Mouse (Mus musculus): ENCODE results near the gene Cd47. TPM values are rescaled to one million over a fixed set of nuclear protein-coding genes. Genes with fewer than 3 reads are reported as not detected.

The Cd47 gene
- polyA plus RNA-seq, 1 experiment from 2014 or later, result 80.5 TPM

- Histone ChIP-seq H3K4me3 (no peak overlapping the region), H3K36me3 (no peaks in the 10 kb centered on the region), H3K9ac (no peak overlapping the region), H3K9me3 (no peaks in the 10 kb centered on the region), H3K4me2 (replicated peaks) (no peak overlapping the region), H3K27me3 (replicated peaks) (no peaks in the 10 kb centered on the region), H3K4me1 (peaks cover 5% of the 10 kb centered on the region; the same call in 1 of the 2 replicates), H3K27ac (no peak overlapping the region)
- 66% methylated on average over 11 of the region's 11 CpGs for whole genome bisulfite sequencing
- no peak for ATAC-seq (ENCODE audit: low FRiP score, low read depth)
Measured at GRCm38 (mm10) chr16:49937218-49938165, 137.2 kb downstream of the Cd47 start.

- WGBS, result 79% methylated on average over 7 of the region's 7 CpGs
- ATAC-seq (ENCODE audit: low FRiP score, low read depth), result no peak
- no peaks in the 10 kb centered on the region for H3K36me3 ChIP-seq
Measured at GRCm38 (mm10) chr16:49938483-49939301, 138.4 kb downstream of the Cd47 start.

GRCm38 (mm10) chr16:49939376-49939775 is 139.0 kb downstream of the Cd47 start:
- H3K9ac ChIP-seq, result no peak overlapping the region
- no peak overlapping the region for H3K4me3 ChIP-seq
- 93% methylated on average over 2 of the region's 2 CpGs for WGBS
- no peak overlapping the region for H3K4me2 ChIP-seq (replicated peaks)
- H3K4me1 ChIP-seq, result peaks cover 5% of the 10 kb centered on the region; the same call in 1 of the 2 replicates
- no peaks in the 10 kb centered on the region for H3K36me3 ChIP-seq
- H3K9me3 ChIP-seq, result no peaks in the 10 kb centered on the region
- no peak overlapping the region for H3K27ac ChIP-seq
- no peaks in the 10 kb centered on the region for H3K27me3 ChIP-seq (replicated peaks)
- ATAC-seq (ENCODE audit: low FRiP score, low read depth), result no peak

More at GRCm38 (mm10) chr16:49938483-49939301, 138.4 kb downstream of the Cd47 start:
- peaks cover 5% of the 10 kb centered on the region; the same call in 1 of the 2 replicates for H3K4me1 ChIP-seq
- no peak overlapping the region for H3K4me2 ChIP-seq (replicated peaks)
- no peak overlapping the region for H3K27ac ChIP-seq
- H3K9ac ChIP-seq, result no peak overlapping the region
- H3K27me3 ChIP-seq (replicated peaks), result no peaks in the 10 kb centered on the region
- no peak overlapping the region for H3K4me3 ChIP-seq
- no peaks in the 10 kb centered on the region for H3K9me3 ChIP-seq

- ATAC-seq (ENCODE audit: low FRiP score, low read depth), result no peak
- Histone ChIP-seq H3K4me2 (replicated peaks) (no peak overlapping the region), H3K27me3 (replicated peaks) (no peaks in the 10 kb centered on the region), H3K4me3 (no peak overlapping the region), H3K4me1 (peaks cover 5% of the 10 kb centered on the region; the same call in 1 of the 2 replicates), H3K9me3 (no peaks in the 10 kb centered on the region), H3K9ac (no peak overlapping the region), H3K36me3 (no peaks in the 10 kb centered on the region), H3K27ac (no peak overlapping the region)
Measured at GRCm38 (mm10) chr16:49940473-49940872, 140.1 kb downstream of the Cd47 start.

DNA sequence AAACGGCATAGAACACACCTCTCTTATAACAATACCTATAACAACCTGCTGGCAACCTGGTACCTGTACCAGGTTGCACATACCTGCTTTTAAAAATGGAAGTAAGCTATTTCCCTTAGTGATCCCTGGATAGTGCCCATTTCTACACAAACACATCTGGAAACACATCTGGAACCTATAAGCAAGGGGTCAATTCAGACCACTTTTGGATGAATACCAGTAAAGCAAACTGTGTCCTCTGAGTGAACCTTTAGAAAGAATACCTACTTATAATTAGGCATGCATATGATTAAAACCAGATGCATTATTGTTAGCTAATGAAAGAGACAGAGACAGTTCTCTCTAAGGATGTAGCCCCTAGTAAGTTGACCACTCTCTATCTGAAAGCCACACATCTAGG is 140.7 kb downstream of the Cd47 start:
- 90% methylated on average over 1 of the region's 1 CpGs for WGBS
- peaks cover 5% of the 10 kb centered on the region; the same call in 1 of the 2 replicates for H3K4me1 ChIP-seq

GRCm38 (mm10) chr16:49943726-49944125 is 143.4 kb downstream of the Cd47 start:
- 82% methylated on average over 1 of the region's 1 CpGs for WGBS

More for the DNA sequence above, 140.7 kb downstream of the Cd47 start:
- ATAC-seq (ENCODE audit: low FRiP score, low read depth), result no peak
- H3K4me3 ChIP-seq, result no peak overlapping the region
- H3K9ac ChIP-seq, result no peak overlapping the region
- no peak overlapping the region for H3K4me2 ChIP-seq (replicated peaks)
- H3K27ac ChIP-seq, result no peak overlapping the region
- no peaks in the 10 kb centered on the region for H3K27me3 ChIP-seq (replicated peaks)
- no peaks in the 10 kb centered on the region for H3K36me3 ChIP-seq
- no peaks in the 10 kb centered on the region for H3K9me3 ChIP-seq

DNA sequence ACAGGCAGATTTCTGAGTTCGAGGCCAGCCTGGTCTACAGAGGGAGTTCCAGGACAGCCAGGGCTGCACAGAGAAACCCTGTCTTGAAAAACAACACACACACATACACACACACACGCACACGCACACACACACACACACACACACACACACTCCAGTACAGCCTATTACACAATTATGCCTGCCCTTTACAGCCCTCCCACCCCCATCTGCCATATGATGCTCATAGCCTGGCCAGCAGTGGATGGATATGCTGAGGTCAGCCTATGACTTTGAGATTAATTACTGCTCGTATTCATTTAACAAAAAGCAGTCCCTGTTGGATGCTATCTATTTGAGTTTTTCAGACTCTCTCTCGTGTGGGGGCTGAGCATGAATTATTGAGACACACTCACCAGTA is 144.8 kb downstream of the Cd47 start:
- H3K4me2 ChIP-seq (replicated peaks), result no peak overlapping the region
- 78% methylated on average over 5 of the region's 5 CpGs for WGBS
- H3K9me3 ChIP-seq, result no peaks in the 10 kb centered on the region
- no peak overlapping the region for H3K4me3 ChIP-seq
- H3K36me3 ChIP-seq, result no peaks in the 10 kb centered on the region
- H3K27ac ChIP-seq, result no peak overlapping the region
- no peak for ATAC-seq (ENCODE audit: low FRiP score, low read depth)
- H3K27me3 ChIP-seq (replicated peaks), result no peaks in the 10 kb centered on the region
- no peak overlapping the region for H3K9ac ChIP-seq
- H3K4me1 ChIP-seq, result no peaks in the 10 kb centered on the region

More at GRCm38 (mm10) chr16:49943726-49944125, 143.4 kb downstream of the Cd47 start:
- no peak for ATAC-seq (ENCODE audit: low FRiP score, low read depth)
- Histone ChIP-seq H3K4me3 (no peak overlapping the region), H3K9me3 (no peaks in the 10 kb centered on the region), H3K27ac (no peak overlapping the region), H3K4me1 (no peaks in the 10 kb centered on the region), H3K27me3 (replicated peaks) (no peaks in the 10 kb centered on the region), H3K9ac (no peak overlapping the region), H3K4me2 (replicated peaks) (no peak overlapping the region), H3K36me3 (no peaks in the 10 kb centered on the region)

DNA sequence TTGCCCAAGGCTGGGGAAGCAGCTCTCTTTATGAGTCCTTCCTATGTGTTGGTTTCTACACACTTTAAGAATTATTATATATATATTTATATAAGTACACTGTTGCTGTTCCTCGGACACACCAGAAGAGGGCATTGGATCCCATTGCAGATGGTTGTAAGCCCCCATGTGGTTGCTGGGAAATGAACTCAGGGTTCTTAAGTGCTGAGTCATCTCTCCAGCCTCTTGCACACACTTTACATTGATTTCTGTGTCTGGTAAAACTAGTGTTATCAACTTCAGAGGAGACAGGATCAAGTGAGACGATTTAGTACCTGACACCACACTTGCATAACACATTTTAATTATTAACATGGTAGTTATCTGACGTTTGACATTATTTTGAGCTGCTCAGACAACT is 146.7 kb downstream of the Cd47 start:
- H3K27ac ChIP-seq, result no peak overlapping the region
- WGBS, result 89% methylated on average over 3 of the region's 3 CpGs
- H3K27me3 ChIP-seq (replicated peaks), result no peaks in the 10 kb centered on the region
- no peak for ATAC-seq (ENCODE audit: low FRiP score, low read depth)
- no peaks in the 10 kb centered on the region for H3K36me3 ChIP-seq
- H3K9me3 ChIP-seq, result no peaks in the 10 kb centered on the region
- H3K4me3 ChIP-seq, result no peak overlapping the region
- H3K9ac ChIP-seq, result no peak overlapping the region
- no peak overlapping the region for H3K4me2 ChIP-seq (replicated peaks)
- H3K4me1 ChIP-seq, result peaks cover 3% of the 10 kb centered on the region; the same call in 1 of the 2 replicates

- Histone ChIP-seq H3K9ac (no peak overlapping the region), H3K4me1 (peaks cover 7% of the 10 kb centered on the region; the same call in 1 of the 2 replicates), H3K9me3 (no peaks in the 10 kb centered on the region), H3K36me3 (no peaks in the 10 kb centered on the region), H3K27ac (no peak overlapping the region), H3K4me3 (no peak overlapping the region), H3K27me3 (replicated peaks) (no peaks in the 10 kb centered on the region), H3K4me2 (replicated peaks) (no peak overlapping the region)
- no peak for ATAC-seq (ENCODE audit: low FRiP score, low read depth)
- WGBS, result 91% methylated on average over 7 of the region's 7 CpGs
Measured at GRCm38 (mm10) chr16:49947610-49948009, 147.3 kb downstream of the Cd47 start.

DNA sequence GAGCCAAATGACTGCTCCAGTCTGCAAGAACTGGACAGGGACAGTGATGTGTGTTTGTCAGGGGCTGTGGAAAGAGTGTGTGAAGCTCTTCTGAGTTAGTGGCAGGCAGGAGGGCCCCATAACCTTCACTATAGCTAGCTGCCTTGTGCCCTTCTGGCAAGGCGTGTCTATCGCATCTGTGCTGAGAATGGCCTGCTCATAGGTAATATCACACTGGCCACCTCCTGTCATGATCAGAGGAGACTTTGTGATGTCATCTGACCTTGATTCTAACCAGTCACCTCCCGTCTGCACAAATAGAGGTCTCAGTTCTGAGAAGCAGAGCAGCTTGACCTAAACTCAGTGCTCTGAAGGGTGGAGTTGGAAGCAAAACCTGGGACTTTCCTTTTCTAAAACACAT is 148.0 kb downstream of the Cd47 start:
- Histone ChIP-seq H3K9me3 (no peaks in the 10 kb centered on the region), H3K27ac (no peak overlapping the region), H3K9ac (no peak overlapping the region), H3K4me2 (replicated peaks) (no peak overlapping the region), H3K4me1 (peaks cover 7% of the 10 kb centered on the region; the same call in 1 of the 2 replicates), H3K36me3 (no peaks in the 10 kb centered on the region), H3K27me3 (replicated peaks) (no peaks in the 10 kb centered on the region), H3K4me3 (no peak overlapping the region)
- WGBS, result 92% methylated on average over 3 of the region's 3 CpGs
- no peak for ATAC-seq (ENCODE audit: low FRiP score, low read depth)

DNA sequence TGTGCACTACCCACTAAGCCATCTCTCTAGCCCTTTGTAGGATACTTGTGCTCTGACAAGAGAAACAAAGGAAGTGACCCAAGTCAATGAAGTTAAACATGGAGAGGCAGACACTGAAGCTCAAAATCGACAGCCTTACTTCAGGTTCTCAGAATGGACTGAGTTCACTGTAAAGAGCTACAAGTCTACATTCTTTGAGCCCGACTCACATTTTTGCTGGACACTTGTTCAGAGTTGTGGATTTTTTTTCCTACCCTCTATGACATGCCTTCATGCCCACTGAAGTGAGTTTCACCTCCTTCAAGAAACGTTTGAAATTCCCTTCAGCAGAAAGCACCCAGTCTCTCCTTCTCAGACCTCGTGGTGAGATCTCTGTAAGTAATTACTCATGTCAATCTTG is 148.9 kb downstream of the Cd47 start:
- no peaks in the 10 kb centered on the region for H3K27me3 ChIP-seq (replicated peaks)
- no peaks in the 10 kb centered on the region for H3K36me3 ChIP-seq
- H3K4me2 ChIP-seq (replicated peaks), result no peak overlapping the region
- H3K9me3 ChIP-seq, result no peaks in the 10 kb centered on the region
- H3K4me1 ChIP-seq, result peaks cover 7% of the 10 kb centered on the region; the same call in 1 of the 2 replicates
- no peak overlapping the region for H3K4me3 ChIP-seq
- no peak overlapping the region for H3K27ac ChIP-seq
- no peak overlapping the region for H3K9ac ChIP-seq
- WGBS, result 76% methylated on average over 4 of the region's 4 CpGs
- ATAC-seq (ENCODE audit: low FRiP score, low read depth), result no peak

DNA sequence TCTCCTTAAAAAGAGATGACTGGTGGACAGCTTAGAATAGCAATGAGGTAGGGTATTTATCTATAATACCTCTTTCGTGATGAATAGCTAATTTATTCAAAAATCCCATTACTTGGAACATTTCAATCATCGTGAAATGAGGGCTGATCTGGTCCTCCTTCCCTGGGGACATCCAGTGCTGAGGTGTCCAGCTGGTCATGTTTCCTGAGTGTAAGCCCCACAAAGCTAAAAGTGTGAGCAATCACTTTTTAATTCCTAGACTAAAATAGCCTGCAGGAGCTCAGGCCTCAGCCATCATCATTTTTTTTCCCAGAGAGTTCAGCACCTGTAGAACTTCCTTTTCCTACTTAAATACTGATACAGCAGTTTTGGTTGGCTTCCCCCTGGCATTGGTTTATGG is 150.0 kb downstream of the Cd47 start:
- Histone ChIP-seq H3K9ac (no peak overlapping the region), H3K36me3 (no peaks in the 10 kb centered on the region), H3K27me3 (replicated peaks) (no peaks in the 10 kb centered on the region), H3K9me3 (no peaks in the 10 kb centered on the region), H3K4me3 (no peak overlapping the region), H3K27ac (no peak overlapping the region), H3K4me1 (peaks cover 7% of the 10 kb centered on the region; the same call in 1 of the 2 replicates), H3K4me2 (replicated peaks) (no peak overlapping the region)
- ATAC-seq (ENCODE audit: low FRiP score, low read depth), result no peak
- 80% methylated on average over 2 of the region's 2 CpGs for WGBS

Measured in neural tube, embryonic 12.5 days (tissue).